Mouse (Mus musculus) heart, postnatal 0 days (tissue): ENCODE data around the gene Cdk14.

Experiments used
- CTCF ChIP-seq: IDR thresholded peaks from 2 replicates; pipeline ENCODE4 v1.5.1; 2016; ENCODE audit warnings: antibody characterized with exemption, control low read depth, low read depth
- EP300 ChIP-seq: IDR thresholded peaks from 2 replicates; pipeline ENCODE4 v1.6.1; 2016; ENCODE audit warnings: antibody characterized with exemption, low read depth

GRCm38 (mm10) chr5:5379501-5379869, 40.6 kb downstream of the Cdk14 start:
- no peak for TF ChIP-seq EP300
- TF ChIP-seq CTCF: no peak
